Mouse (Mus musculus): Measurements from ENCODE around the gene Gpc6. TPM values are rescaled to one million over a fixed set of nuclear protein-coding genes. Genes with fewer than 3 reads are reported as not detected.

Gene Gpc6
- polyA plus RNA-seq, 1 experiment from 2014 or later: 28.6 TPM

GRCm38 (mm10) chr14:117710463-117710911 is 785.4 kb downstream of the Gpc6 start:
- H3K36me3 ChIP-seq: no peaks in the 10 kb centered on the region
- H3K9me3 ChIP-seq: no peaks in the 10 kb centered on the region
- H3K27ac ChIP-seq: no peak overlapping the region
- no peaks in the 10 kb centered on the region for H3K27me3 ChIP-seq
- 0 out of 2 replicates have a peak, but pooled peaks cover 2% of the 10 kb centered on the region for H3K4me1 ChIP-seq
- ATAC-seq (ENCODE audit: borderline replicate concordance, extremely low read depth, low FRiP score, low TSS enrichment): no peak
- no peak overlapping the region for H3K9ac ChIP-seq
- no peak overlapping the region for H3K4me3 ChIP-seq
- H3K4me2 ChIP-seq: no peak overlapping the region
- WGBS: 49% methylated on average over 10 of the region's 10 CpGs

- no peak overlapping the region for H3K27ac ChIP-seq
- no peaks in the 10 kb centered on the region for H3K9me3 ChIP-seq
- no peak overlapping the region for H3K9ac ChIP-seq
- H3K36me3 ChIP-seq: no peaks in the 10 kb centered on the region
- ATAC-seq (ENCODE audit: borderline replicate concordance, extremely low read depth, low FRiP score, low TSS enrichment): no peak
- H3K4me1 ChIP-seq: 0 out of 2 replicates have a peak, but pooled peaks cover 2% of the 10 kb centered on the region
- no peak overlapping the region for H3K4me3 ChIP-seq
- H3K4me2 ChIP-seq: no peak overlapping the region
- WGBS: 87% methylated on average over 7 of the region's 7 CpGs
- H3K27me3 ChIP-seq: no peaks in the 10 kb centered on the region
Observed at GRCm38 (mm10) chr14:117712311-117712710, 787.2 kb downstream of the Gpc6 start.

- no peak overlapping the region for H3K9ac ChIP-seq
- H3K4me3 ChIP-seq: no peak overlapping the region
- WGBS: 39% methylated on average over 8 of the region's 8 CpGs
- no peak overlapping the region for H3K27ac ChIP-seq
- H3K4me2 ChIP-seq: no peak overlapping the region
- H3K27me3 ChIP-seq: no peaks in the 10 kb centered on the region
- 0 out of 2 replicates have a peak, but pooled peaks cover 2% of the 10 kb centered on the region for H3K4me1 ChIP-seq
- no peak for ATAC-seq (ENCODE audit: borderline replicate concordance, extremely low read depth, low FRiP score, low TSS enrichment)
- H3K9me3 ChIP-seq: no peaks in the 10 kb centered on the region
- no peaks in the 10 kb centered on the region for H3K36me3 ChIP-seq
Observed at GRCm38 (mm10) chr14:117714165-117714564, 789.0 kb downstream of the Gpc6 start.

GRCm38 (mm10) chr14:117716305-117716704 is 791.2 kb downstream of the Gpc6 start:
- Histone ChIP-seq H3K9me3 (no peaks in the 10 kb centered on the region), H3K4me1 (0 out of 2 replicates have a peak, but pooled peaks cover 2% of the 10 kb centered on the region), H3K4me2 (no peak overlapping the region), H3K27me3 (no peaks in the 10 kb centered on the region), H3K27ac (no peak overlapping the region), H3K4me3 (no peak overlapping the region), H3K36me3 (no peaks in the 10 kb centered on the region), H3K9ac (no peak overlapping the region)
- 95% methylated on average over 3 of the region's 3 CpGs for WGBS
- no peak for ATAC-seq (ENCODE audit: borderline replicate concordance, extremely low read depth, low FRiP score, low TSS enrichment)

- Histone ChIP-seq H3K4me2 (no peak overlapping the region), H3K4me1 (no peaks in the 10 kb centered on the region), H3K4me3 (no peak overlapping the region), H3K27ac (no peak overlapping the region), H3K27me3 (no peaks in the 10 kb centered on the region), H3K9me3 (no peaks in the 10 kb centered on the region), H3K9ac (no peak overlapping the region), H3K36me3 (no peaks in the 10 kb centered on the region)
- ATAC-seq (ENCODE audit: borderline replicate concordance, extremely low read depth, low FRiP score, low TSS enrichment): no peak
- 90% methylated on average over 2 of the region's 2 CpGs for WGBS
Observed at GRCm38 (mm10) chr14:117728741-117729140, 803.6 kb downstream of the Gpc6 start.

- no peak for ATAC-seq (ENCODE audit: borderline replicate concordance, extremely low read depth, low FRiP score, low TSS enrichment)
- 84% methylated on average over 7 of the region's 7 CpGs for WGBS
- Histone ChIP-seq H3K27me3 (no peaks in the 10 kb centered on the region), H3K36me3 (no peaks in the 10 kb centered on the region), H3K9ac (no peak overlapping the region), H3K4me1 (0 out of 2 replicates have a peak, but pooled peaks cover 2% of the 10 kb centered on the region), H3K4me2 (no peak overlapping the region), H3K9me3 (no peaks in the 10 kb centered on the region), H3K27ac (no peak overlapping the region), H3K4me3 (no peak overlapping the region)
Observed at GRCm38 (mm10) chr14:117755231-117755630, 830.1 kb downstream of the Gpc6 start.

- WGBS: 60% methylated on average over 7 of the region's 7 CpGs
- no peaks in the 10 kb centered on the region for H3K36me3 ChIP-seq
- 0 out of 2 replicates have a peak, but pooled peaks cover 2% of the 10 kb centered on the region for H3K4me1 ChIP-seq
- H3K9ac ChIP-seq: no peak overlapping the region
- ATAC-seq (ENCODE audit: borderline replicate concordance, extremely low read depth, low FRiP score, low TSS enrichment): peak; percentile 67; the same call in 1 of the 2 replicates
- H3K4me3 ChIP-seq: no peak overlapping the region
- no peak overlapping the region for H3K4me2 ChIP-seq
- no peaks in the 10 kb centered on the region for H3K9me3 ChIP-seq
- no peak overlapping the region for H3K27ac ChIP-seq
- no peaks in the 10 kb centered on the region for H3K27me3 ChIP-seq
Observed at GRCm38 (mm10) chr14:117756505-117756904, 831.4 kb downstream of the Gpc6 start.

GRCm38 (mm10) chr14:117757790-117758358 is 832.8 kb downstream of the Gpc6 start:
- ATAC-seq (ENCODE audit: borderline replicate concordance, extremely low read depth, low FRiP score, low TSS enrichment): no peak
- Histone ChIP-seq H3K9me3 (no peaks in the 10 kb centered on the region), H3K27ac (no peak overlapping the region), H3K4me3 (no peak overlapping the region), H3K27me3 (no peaks in the 10 kb centered on the region), H3K36me3 (no peaks in the 10 kb centered on the region), H3K4me1 (0 out of 2 replicates have a peak, but pooled peaks cover 2% of the 10 kb centered on the region), H3K4me2 (no peak overlapping the region), H3K9ac (no peak overlapping the region)
- 82% methylated on average over 6 of the region's 6 CpGs for WGBS

GRCm38 (mm10) chr14:117760830-117761517 is 835.9 kb downstream of the Gpc6 start:
- WGBS: 63% methylated on average over 4 of the region's 4 CpGs
- Histone ChIP-seq H3K36me3 (no peaks in the 10 kb centered on the region), H3K27me3 (no peaks in the 10 kb centered on the region), H3K27ac (no peak overlapping the region), H3K4me2 (no peak overlapping the region), H3K4me3 (no peak overlapping the region), H3K9ac (no peak overlapping the region), H3K4me1 (0 out of 2 replicates have a peak, but pooled peaks cover 2% of the 10 kb centered on the region), H3K9me3 (no peaks in the 10 kb centered on the region)
- ATAC-seq (ENCODE audit: borderline replicate concordance, extremely low read depth, low FRiP score, low TSS enrichment): no peak

- WGBS: 87% methylated on average over 5 of the region's 5 CpGs
- no peak for ATAC-seq (ENCODE audit: borderline replicate concordance, extremely low read depth, low FRiP score, low TSS enrichment)
Observed at GRCm38 (mm10) chr14:117762934-117763333, 837.8 kb downstream of the Gpc6 start.

GRCm38 (mm10) chr14:117767861-117768260 is 842.7 kb downstream of the Gpc6 start:
- H3K4me3 ChIP-seq: no peak overlapping the region
- no peak for ATAC-seq (ENCODE audit: borderline replicate concordance, extremely low read depth, low FRiP score, low TSS enrichment)
- no peak overlapping the region for H3K9ac ChIP-seq
- 69% methylated on average over 4 of the region's 4 CpGs for WGBS
- no peaks in the 10 kb centered on the region for H3K9me3 ChIP-seq
- H3K4me2 ChIP-seq: no peak overlapping the region
- no peaks in the 10 kb centered on the region for H3K27me3 ChIP-seq
- H3K27ac ChIP-seq: no peak overlapping the region
- no peaks in the 10 kb centered on the region for H3K36me3 ChIP-seq
- no peaks in the 10 kb centered on the region for H3K4me1 ChIP-seq

More at GRCm38 (mm10) chr14:117762934-117763333, 837.8 kb downstream of the Gpc6 start:
- no peaks in the 10 kb centered on the region for H3K4me1 ChIP-seq
- no peak overlapping the region for H3K4me3 ChIP-seq
- no peak overlapping the region for H3K9ac ChIP-seq
- no peak overlapping the region for H3K27ac ChIP-seq
- no peaks in the 10 kb centered on the region for H3K36me3 ChIP-seq
- no peaks in the 10 kb centered on the region for H3K27me3 ChIP-seq
- H3K9me3 ChIP-seq: no peaks in the 10 kb centered on the region
- no peak overlapping the region for H3K4me2 ChIP-seq

- WGBS: 89% methylated on average over 7 of the region's 7 CpGs
- Histone ChIP-seq H3K9ac (no peak overlapping the region), H3K27me3 (no peaks in the 10 kb centered on the region), H3K4me1 (no peaks in the 10 kb centered on the region), H3K27ac (no peak overlapping the region), H3K4me3 (no peak overlapping the region), H3K36me3 (no peaks in the 10 kb centered on the region), H3K4me2 (no peak overlapping the region), H3K9me3 (no peaks in the 10 kb centered on the region)
- ATAC-seq (ENCODE audit: borderline replicate concordance, extremely low read depth, low FRiP score, low TSS enrichment): no peak
Observed at GRCm38 (mm10) chr14:117768697-117769096, 843.6 kb downstream of the Gpc6 start.

Measured in lung, embryonic 15.5 days (tissue).